Mouse (Mus musculus): ENCODE data around the gene Erp27.

DNA sequence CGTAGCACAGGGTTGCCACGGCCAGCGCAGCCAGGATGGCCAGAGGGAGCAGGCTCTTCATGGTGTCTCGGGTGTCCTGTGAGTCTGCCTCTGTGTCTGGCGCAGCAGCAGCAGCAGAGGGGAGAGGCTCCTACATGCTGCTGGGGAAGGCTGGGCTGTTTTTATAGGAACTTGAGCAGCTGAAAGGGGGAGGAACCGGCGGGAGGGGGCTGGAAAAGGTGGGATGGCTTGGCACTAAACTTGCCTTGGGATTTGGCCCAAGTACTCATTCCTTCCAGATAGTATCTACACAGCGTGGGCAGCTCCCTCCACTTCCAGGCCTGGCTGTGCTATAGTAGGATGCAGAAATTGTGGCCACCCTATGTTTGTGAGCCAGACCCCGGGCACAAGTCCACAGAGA, 46.3 kb downstream of the Erp27 start, which contains the start of gene Mgp:
- TF ChIP-seq CTCF (conservative IDR thresholded peaks at IDR 0.05; ENCODE audit: low read length) (no peak), NANOG (IDR thresholded peaks at IDR 0.05; ENCODE audit: borderline replicate concordance, low read length) (no peak)
